Mouse (Mus musculus) central nervous system, embryonic 11.5 days (tissue): ENCODE results near the gene Mrpl36. TPM values are rescaled to one million over a fixed set of nuclear protein-coding genes. Genes with fewer than 3 reads are reported as not detected.

Experiments used
- polyA plus RNA-seq: library from polyadenylated mRNA; depleted of rRNA; stranded (reverse); fragments of >200 nt; gene quantifications from 2 replicates; pipeline ENCODE4 v1.2.3, GENCODE M21; 2012; rRNA removed

Gene Mrpl36
- polyA plus RNA-seq, result 76.0 and 85.3 TPM in 2 replicates

DNA sequence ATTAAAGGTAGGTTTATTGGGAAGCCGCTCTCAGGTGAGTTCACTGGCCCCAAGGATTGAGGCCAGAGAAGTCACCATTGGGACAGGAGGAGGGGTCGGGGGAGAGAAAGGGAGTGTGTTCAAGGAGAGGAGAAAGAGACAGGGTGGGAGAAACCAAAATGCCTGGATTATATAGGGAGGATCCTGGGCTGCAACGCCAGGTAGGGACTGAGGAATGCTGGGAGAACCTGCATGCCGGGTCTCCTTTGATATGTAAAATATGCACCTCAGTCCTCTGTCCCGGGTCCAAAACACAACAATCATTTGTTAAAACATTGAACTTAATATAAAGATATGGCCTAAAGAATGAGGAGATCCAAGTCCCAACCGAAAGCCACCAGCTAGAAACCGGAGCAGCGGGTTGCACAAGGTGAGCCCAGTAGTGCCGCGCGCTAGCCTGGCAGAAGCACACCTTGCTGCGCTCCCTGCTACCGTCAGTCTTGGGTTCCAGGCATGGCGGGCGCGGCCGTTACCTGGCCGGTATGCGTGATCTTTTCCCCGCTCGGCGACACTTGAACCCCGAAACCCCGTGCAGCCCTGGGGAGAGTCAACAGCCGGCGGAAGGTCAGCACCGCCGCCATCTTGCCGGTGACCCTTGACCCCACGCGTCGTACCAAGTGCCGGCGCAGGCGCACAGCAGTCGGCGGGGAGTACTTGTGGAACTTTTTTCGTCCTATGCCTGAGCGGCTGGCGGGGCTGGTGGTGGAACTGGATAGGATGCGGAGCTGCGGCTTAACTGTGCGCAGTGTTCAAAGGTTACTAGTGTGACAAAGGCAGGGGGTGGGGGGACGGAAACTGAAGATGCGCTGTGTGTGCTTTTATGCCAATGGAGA is at the start of gene Mrpl36, which contains the start of gene Ndufs6:
TSS of gene Mrpl36 (plus strand) at position 687 of the 872 bp plus-strand sequence.
TSS of gene Ndufs6 (minus strand) at position 716 of the 872 bp plus-strand sequence.

Other genes starting within 250 kb of the Mrpl36 start
- gene Irx4, start 68.0 kb upstream of the Mrpl36 start, polyA plus RNA-seq, result 1.8 and 1.9 TPM in 2 replicates
- 185 and 210 TPM in 2 replicates for gene Ndufs6, start within 50 bp of the Mrpl36 start, polyA plus RNA-seq
- 66.4 and 74.4 TPM in 2 replicates for gene Lpcat1, start 138.7 kb downstream of the Mrpl36 start, polyA plus RNA-seq
- 0.16 and 0.18 TPM in 2 replicates for gene Slc6a3, start 208.2 kb downstream of the Mrpl36 start, polyA plus RNA-seq